Mouse (Mus musculus): ENCODE measurements around the gene Fndc9. TPM values are rescaled to one million over a fixed set of nuclear protein-coding genes. Genes with fewer than 3 reads are reported as not detected.

Fndc9 gene
- not detected for total RNA-seq (2021)
- long read RNA-seq, experiment 1 = 0 reads
- long read RNA-seq, experiment 2 = 0 reads

- DNase-seq = no peak
- intact Hi-C loops (cut with DNase I; ENCODE audit: low total_unique reads) = no loop called here
These were observed at the start of gene Fndc9 for GRCm38 (mm10) chr11:46235334-46235733. Fndc9 (plus strand) TSS chr11:46235531.

GRCm38 (mm10) chr11:46188283-46188682, 47.0 kb upstream of the Fndc9 start:
- DNase-seq = no peak
- intact Hi-C loops (cut with DNase I; ENCODE audit: low total_unique reads) = no loop called here

- intact Hi-C loops (cut with DNase I; ENCODE audit: low total_unique reads) = no loop called here
- DNase-seq = no peak
These were observed 41.2 kb upstream of the Fndc9 start for GRCm38 (mm10) chr11:46194175-46194574.

GRCm38 (mm10) chr11:46200664-46201063, 34.7 kb upstream of the Fndc9 start:
- intact Hi-C loops (cut with DNase I; ENCODE audit: low total_unique reads) = loop anchor here (5.0 kb wide), 1 partner anchor 238 kb away; no protein-coding TSS in a partner anchor
- DNase-seq = no peak

- intact Hi-C loops (cut with DNase I; ENCODE audit: low total_unique reads) = loop anchor here (5.0 kb wide), 1 partner anchor 240 kb away; no protein-coding TSS in a partner anchor
- DNase-seq = no peak
These were observed 33.4 kb upstream of the Fndc9 start for GRCm38 (mm10) chr11:46201636-46202546.

- intact Hi-C loops (cut with DNase I; ENCODE audit: low total_unique reads) = loop anchor here (5.0 kb wide), 1 partner anchor 240 kb away; no protein-coding TSS in a partner anchor
- no peak for DNase-seq
These were observed 32.8 kb upstream of the Fndc9 start for GRCm38 (mm10) chr11:46202547-46202887.

GRCm38 (mm10) chr11:46204841-46205240, 30.5 kb upstream of the Fndc9 start:
- DNase-seq = no peak
- intact Hi-C loops (cut with DNase I; ENCODE audit: low total_unique reads) = loop anchor here (5.0 kb wide), 1 partner anchor 243 kb away; no protein-coding TSS in a partner anchor

- DNase-seq = no peak
- intact Hi-C loops (cut with DNase I; ENCODE audit: low total_unique reads) = no loop called here
These were observed 29.5 kb upstream of the Fndc9 start for GRCm38 (mm10) chr11:46205639-46206409.

- no peak for DNase-seq
- intact Hi-C loops (cut with DNase I; ENCODE audit: low total_unique reads) = loop anchor here (5.0 to 10.0 kb wide), 3 partner anchors 75 to 263 kb away; no protein-coding TSS in a partner anchor
These were observed 25.4 kb upstream of the Fndc9 start for GRCm38 (mm10) chr11:46209884-46210283.

GRCm38 (mm10) chr11:46211858-46212257, 23.5 kb upstream of the Fndc9 start:
- intact Hi-C loops (cut with DNase I; ENCODE audit: low total_unique reads) = loop anchor here (5.0 to 10.0 kb wide), 3 partner anchors 77 to 265 kb away; no protein-coding TSS in a partner anchor
- DNase-seq = no peak

- intact Hi-C loops (cut with DNase I; ENCODE audit: low total_unique reads) = loop anchor here (5.0 to 10.0 kb wide), 3 partner anchors 79 to 267 kb away; no protein-coding TSS in a partner anchor
- DNase-seq = no peak
These were observed 21.5 kb upstream of the Fndc9 start for GRCm38 (mm10) chr11:46213844-46214243.

- DNase-seq = no peak
- intact Hi-C loops (cut with DNase I; ENCODE audit: low total_unique reads) = loop anchor here (5.0 to 10.0 kb wide), 3 partner anchors 80 to 267 kb away; no protein-coding TSS in a partner anchor
These were observed 20.7 kb upstream of the Fndc9 start for GRCm38 (mm10) chr11:46214368-46215230.

GRCm38 (mm10) chr11:46215354-46215753, 20.0 kb upstream of the Fndc9 start:
- intact Hi-C loops (cut with DNase I; ENCODE audit: low total_unique reads) = loop anchor here (10.0 kb wide), 1 partner anchor 81 kb away; no protein-coding TSS in a partner anchor
- peak; percentile 38 for DNase-seq

- intact Hi-C loops (cut with DNase I; ENCODE audit: low total_unique reads) = loop anchor here (10.0 kb wide), 1 partner anchor 82 kb away; no protein-coding TSS in a partner anchor
- DNase-seq = no peak
These were observed 18.7 kb upstream of the Fndc9 start for GRCm38 (mm10) chr11:46216669-46217068.

GRCm38 (mm10) chr11:46217686-46218085, 17.6 kb upstream of the Fndc9 start:
- DNase-seq = no peak
- intact Hi-C loops (cut with DNase I; ENCODE audit: low total_unique reads) = loop anchor here (10.0 kb wide), 1 partner anchor 83 kb away; no protein-coding TSS in a partner anchor

- DNase-seq = no peak
- intact Hi-C loops (cut with DNase I; ENCODE audit: low total_unique reads) = loop anchor here (10.0 kb wide), 1 partner anchor 84 kb away; no protein-coding TSS in a partner anchor
These were observed 16.7 kb upstream of the Fndc9 start for GRCm38 (mm10) chr11:46218584-46218983.

- no peak for DNase-seq
- intact Hi-C loops (cut with DNase I; ENCODE audit: low total_unique reads) = loop anchor here (10.0 kb wide), 1 partner anchor 85 kb away; no protein-coding TSS in a partner anchor
These were observed 16.0 kb upstream of the Fndc9 start for GRCm38 (mm10) chr11:46219380-46219779.

GRCm38 (mm10) chr11:46220211-46220610, 15.1 kb upstream of the Fndc9 start:
- intact Hi-C loops (cut with DNase I; ENCODE audit: low total_unique reads) = no loop called here
- DNase-seq = no peak

- DNase-seq = no peak
- intact Hi-C loops (cut with DNase I; ENCODE audit: low total_unique reads) = no loop called here
These were observed 11.8 kb upstream of the Fndc9 start for GRCm38 (mm10) chr11:46223575-46223974.
